ENCODE assay signal across 19 mouse cellular contexts in the genomic region with DNA sequence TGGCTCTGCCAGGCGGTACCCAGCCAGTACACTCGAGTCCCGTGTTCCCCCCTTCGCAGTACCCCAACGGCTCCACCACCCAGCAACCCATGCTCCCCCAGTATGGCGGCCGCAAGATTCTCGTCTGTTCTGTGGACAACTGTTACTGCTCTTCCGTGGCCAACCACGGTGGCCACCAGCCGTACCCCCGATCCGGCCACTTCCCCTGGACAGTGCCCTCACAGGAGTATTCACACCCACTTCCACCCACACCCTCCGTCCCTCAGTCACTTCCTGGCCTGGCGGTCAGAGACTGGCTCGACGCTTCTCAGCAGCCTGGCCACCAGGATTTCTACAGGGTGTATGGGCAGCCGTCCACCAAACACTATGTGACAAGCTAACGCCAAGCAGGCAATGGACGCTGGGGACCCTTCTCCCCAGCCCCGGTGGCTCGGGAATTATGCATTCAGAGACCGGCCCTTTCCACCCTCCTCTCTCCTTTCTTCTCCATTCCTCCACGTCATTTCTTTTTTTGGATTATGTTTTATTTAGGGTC. TPM values are rescaled to one million over a fixed set of nuclear protein-coding genes. Genes with fewer than 3 reads are reported as not detected.
DNase-seq lines count a peak whose midpoint lies in the region; ATAC-seq and TF ChIP-seq lines count a peak whose summit lies in the region.
"Had no signal": no experiment of that assay in that cellular context is flagged by ENCODE, and none has a peak within 500 bp of the region (broad histone marks: within the 10 kb centered on the region; RNA-seq: fewer than 3 reads in every experiment).

No protein-coding gene starts in this region.

- H3K27ac ChIP-seq in kidney, postnatal 0 days: 0 out of 2 replicates have a peak overlapping the region, but pooled peaks have one; percentile 8
- peak overlapping the region; percentile 86 for H3K27ac ChIP-seq in testis, adult 2 months (ENCODE audit: control insufficient read depth, insufficient read depth, low read depth, low read length)
- H3K27ac ChIP-seq: forebrain, embryonic 10.5 days; gastrocnemius, adult 2 months; hindbrain, embryonic 14.5 days; left cerebral cortex, adult 2 months had no signal

- no peaks in the 10 kb centered on the region for H3K27me3 ChIP-seq in kidney, postnatal 0 days (ENCODE audit: insufficient read depth, low read length)
- no peaks in the 10 kb centered on the region for H3K27me3 ChIP-seq in testis, adult 2 months (ENCODE audit: control insufficient read depth, insufficient read depth, low read length)
- H3K27me3 ChIP-seq: heart, embryonic 12.5 days had no signal

- peaks cover 27% of the 10 kb centered on the region for H3K4me1 ChIP-seq in kidney, postnatal 0 days (replicated peaks; ENCODE audit: insufficient read depth, low read length)
- peaks cover 23% of the 10 kb centered on the region for H3K4me1 ChIP-seq in testis, adult 2 months (ENCODE audit: control insufficient read depth, insufficient read depth, low read length)

- ATAC-seq in kidney, postnatal 0 days (replicated peaks; ENCODE audit: low FRiP score, low read depth): no peak

- H3K9ac ChIP-seq in kidney, postnatal 0 days (ENCODE audit: low read depth, low read length): no peak overlapping the region
- H3K9ac ChIP-seq: heart, embryonic 12.5 days; hindbrain, embryonic 14.5 days had no signal

- no peak; the same call in 1 of the 2 replicates for TF ChIP-seq POLR2A in testis, adult 2 months (IDR thresholded peaks at IDR 0.05; ENCODE audit: control insufficient read depth, low read depth, low read length)

- no peak overlapping the region for H3K4me2 ChIP-seq in kidney, postnatal 0 days (ENCODE audit: low read length)
- H3K4me2 ChIP-seq: heart, embryonic 12.5 days; hindbrain, embryonic 14.5 days had no signal

- H3K9me3 ChIP-seq in kidney, postnatal 0 days (replicated peaks; ENCODE audit: low read length): no peaks in the 10 kb centered on the region
- H3K9me3 ChIP-seq: forebrain, embryonic 10.5 days; heart, embryonic 12.5 days had no signal

- peak; percentile 3 to 7 for DNase-seq in cerebellum, postnatal 36 days
- DNase-seq in cerebellum, adult 8-10 months: no peak
- no peak for DNase-seq in kidney, postnatal 0 days (ENCODE audit: low spot score)
- no peak for DNase-seq in kidney, postnatal 14 days
- no peak for DNase-seq in testis, postnatal 14 days (ENCODE audit: low spot score)
- no peak for DNase-seq in B cell, adult 2 months
- DNase-seq: cerebellum, adult 11 months; cerebellum, postnatal 25 days; gastrocnemius, adult 2 months; heart, postnatal 14 days; layer of hippocampus, adult 9-11 months; left cerebral cortex, postnatal 4 days; liver; right cerebral cortex, adult 18-20 months had no signal

- H3K36me3 ChIP-seq in kidney, postnatal 0 days (ENCODE audit: insufficient read depth, low read length): peaks cover 48% of the 10 kb centered on the region
- no peaks in the 10 kb centered on the region for H3K36me3 ChIP-seq in testis, adult 2 months (ENCODE audit: control insufficient read depth, insufficient read depth, low read length)

- no peak for TF ChIP-seq CTCF in kidney, postnatal 0 days (IDR thresholded peaks at IDR 0.05; ENCODE audit: low read depth)
- no peak for TF ChIP-seq CTCF in testis, adult 2 months (IDR thresholded peaks at IDR 0.05; ENCODE audit: control insufficient read depth, insufficient read depth, insufficient replicate concordance, low read depth, low read length)

- no peak overlapping the region for H3K4me3 ChIP-seq in kidney, postnatal 0 days (replicated peaks; ENCODE audit: low read depth, low read length)
- peak overlapping the region; percentile 88 for H3K4me3 ChIP-seq in testis, adult 2 months (ENCODE audit: control insufficient read depth, low read depth, low read length)
- H3K4me3 ChIP-seq: forebrain, embryonic 10.5 days; gastrocnemius, adult 2 months; heart, embryonic 12.5 days; left cerebral cortex, adult 2 months had no signal

- 85% methylated on average over 24 of the region's 24 CpGs for WGBS in kidney, postnatal 0 days

RNA-seq across cellular contexts. Expression of a gene that starts 13.9 kb away (rescaled TPM):
- polyA plus RNA-seq in kidney, postnatal 0 days (2015; fragmentation: Nextera tagmentation; extraction: Ambion mirVana): 27.8 and 30.5 TPM in 2 replicates
- polyA plus RNA-seq in testis, adult 2 months (2012; rRNA removed): 2.1 and 2.6 TPM in 2 replicates

RNA-seq across cellular contexts. Expression of a gene that starts 57.6 kb away (rescaled TPM):
- polyA plus RNA-seq in kidney, postnatal 0 days (2015; fragmentation: Nextera tagmentation; extraction: Ambion mirVana): 96.6 and 105 TPM in 2 replicates
- polyA plus RNA-seq in testis, adult 2 months (2012; rRNA removed): 214 and 266 TPM in 2 replicates

RNA-seq across cellular contexts. Expression of a gene that starts 57.8 kb away (rescaled TPM):
- 47.1 and 50.0 TPM in 2 replicates for polyA plus RNA-seq in kidney, postnatal 0 days (2015; fragmentation: Nextera tagmentation; extraction: Ambion mirVana)
- polyA plus RNA-seq in testis, adult 2 months (2012; rRNA removed): 1.5 TPM in 2 replicates

Comparison
In these comparisons a context has a peak if more than half of its experiments do, and no peak if none do; other contexts are left out.
1. DNase-seq: peak in cerebellum, postnatal 36 days (2 of 2); none in cerebellum, adult 8-10 months (single experiment), kidney, postnatal 0 days (single experiment), kidney, postnatal 14 days (single experiment), testis, postnatal 14 days (single experiment) and B cell, adult 2 months (0 of 2).
2. RNA of a gene that starts 57.8 kb away (polyA plus RNA-seq): 47.1 to 50.0 TPM in kidney, postnatal 0 days; 1.5 TPM in testis, adult 2 months; every median in the first group is over 10 times any median in the second.